Mouse (Mus musculus): Measurements from ENCODE around the gene Gpr4. TPM values are rescaled to one million over a fixed set of nuclear protein-coding genes. Genes with fewer than 3 reads are reported as not detected.

Gpr4 gene
- total and polyA plus RNA-seq, 3 experiments, result 0.04 to 0.31 TPM; not detected in 1

GRCm38 (mm10) chr7:19210010-19210409 lies 2.3 kb upstream of the Gpr4 start:
- no peaks in the 10 kb centered on the region for H3K79me2 ChIP-seq (replicated peaks; ENCODE audit: control insufficient read depth, extremely low read depth, insufficient read depth, poor library complexity, severe bottlenecking)
- dilution Hi-C loops (cut with MboI; ENCODE audit: extremely low pct_ligation_motif_present, extremely low pct_unique_long_range_greater_than_20kb, low sequenced_read_pairs) (no loop called here), in situ Hi-C loops (cut with MboI; ENCODE audit: low pct_ligation_motif_present, low pct_unique_long_range_greater_than_20kb, low sequenced_read_pairs) (no loop called here)
- no peak for DNase-seq (ENCODE audit: extremely low read depth)
- peaks cover 16 to 28% of the 10 kb centered on the region in 2 experiments for H3K36me3 ChIP-seq (replicated peaks in 1 of 2; ENCODE audit: control insufficient read depth in 1 of 2, insufficient read depth in 1 of 2, low read length in 1 of 2)
- H3K4me1 ChIP-seq (ENCODE audit: control insufficient read depth in 1 of 2, insufficient read depth in 2 of 2), result peaks cover 3% of the 10 kb centered on the region in 2 experiments; a peak in 2 of 4 replicates
- TF ChIP-seq CHD1 (IDR thresholded peaks at IDR 0.05; ENCODE audit: low read depth, low read length) (no peak), ZC3H11A (IDR thresholded peaks at IDR 0.05; ENCODE audit: low read depth, low read length) (no peak), CTCF (conservative IDR thresholded peaks at IDR 0.05 in 1 of 2, IDR thresholded peaks at IDR 0.05 in 1 of 2; ENCODE audit: low read depth in 2 of 2, low read length in 2 of 2) (peak; percentile 45 to 55), MYC (IDR thresholded peaks at IDR 0.05; ENCODE audit: low read depth, low read length) (no peak)
- no peak overlapping the region for H3K4me2 ChIP-seq (ENCODE audit: insufficient read depth, low read depth, poor library complexity, severe bottlenecking)
- no peak overlapping the region for H3K9ac ChIP-seq (ENCODE audit: insufficient read depth, low read depth)
- no peaks in the 10 kb centered on the region for H3K27me3 ChIP-seq (replicated peaks)
- peaks cover 8% of the 10 kb centered on the region for H3K9me3 ChIP-seq (replicated peaks; ENCODE audit: low read length)
- H3K27ac ChIP-seq (ENCODE audit: insufficient read depth, low read depth), result no peak overlapping the region
- H3K4me3 ChIP-seq (replicated peaks in 1 of 3; ENCODE audit: low read depth in 2 of 3, low read length in 2 of 3, poor library complexity in 1 of 3), result no peak overlapping the region

GRCm38 (mm10) chr7:19211041-19211675 lies 1.2 kb upstream of the Gpr4 start:
- TF ChIP-seq POLR2A (IDR thresholded peaks at IDR 0.05; ENCODE audit: low read depth, low read length) (no peak), ZMIZ1 (IDR thresholded peaks at IDR 0.05; ENCODE audit: low read depth, low read length) (no peak)
- H3K4me3 ChIP-seq (replicated peaks in 1 of 3; ENCODE audit: low read depth in 2 of 3, low read length in 2 of 3, poor library complexity in 1 of 3), result no peak overlapping the region
- H3K27ac ChIP-seq (ENCODE audit: insufficient read depth, low read depth), result no peak overlapping the region
- no peaks in the 10 kb centered on the region for H3K27me3 ChIP-seq (replicated peaks)
- DNase-seq (ENCODE audit: extremely low read depth), result no peak
- H3K4me1 ChIP-seq (ENCODE audit: control insufficient read depth in 1 of 2, insufficient read depth in 2 of 2), result peaks cover 3% of the 10 kb centered on the region in 2 experiments; a peak in 2 of 4 replicates
- H3K79me2 ChIP-seq (replicated peaks; ENCODE audit: control insufficient read depth, extremely low read depth, insufficient read depth, poor library complexity, severe bottlenecking), result no peaks in the 10 kb centered on the region
- peaks cover 7 to 17% of the 10 kb centered on the region in 2 experiments for H3K36me3 ChIP-seq (replicated peaks in 1 of 2; ENCODE audit: control insufficient read depth in 1 of 2, insufficient read depth in 1 of 2, low read length in 1 of 2)
- H3K9ac ChIP-seq (ENCODE audit: insufficient read depth, low read depth), result no peak overlapping the region
- peaks cover 8% of the 10 kb centered on the region for H3K9me3 ChIP-seq (replicated peaks; ENCODE audit: low read length)
- in situ Hi-C loops (cut with MboI; ENCODE audit: low pct_ligation_motif_present, low pct_unique_long_range_greater_than_20kb, low sequenced_read_pairs), result no loop called here
- dilution Hi-C loops (cut with MboI; ENCODE audit: extremely low pct_ligation_motif_present, extremely low pct_unique_long_range_greater_than_20kb, low sequenced_read_pairs), result no loop called here
- no peak overlapping the region for H3K4me2 ChIP-seq (ENCODE audit: insufficient read depth, low read depth, poor library complexity, severe bottlenecking)

GRCm38 (mm10) chr7:19213385-19213784 lies 1.0 kb downstream of the Gpr4 start:
- Histone ChIP-seq H3K27me3 (replicated peaks) (no peaks in the 10 kb centered on the region), H3K27ac (ENCODE audit: insufficient read depth, low read depth) (no peak overlapping the region), H3K9ac (ENCODE audit: insufficient read depth, low read depth) (no peak overlapping the region), H3K79me2 (replicated peaks; ENCODE audit: control insufficient read depth, extremely low read depth, insufficient read depth, poor library complexity, severe bottlenecking) (no peaks in the 10 kb centered on the region), H3K4me2 (ENCODE audit: insufficient read depth, low read depth, poor library complexity, severe bottlenecking) (no peak overlapping the region), H3K36me3 (replicated peaks in 1 of 2; ENCODE audit: control insufficient read depth in 1 of 2, insufficient read depth in 1 of 2, low read length in 1 of 2) (peaks cover 0 to 2% of the 10 kb centered on the region in 2 experiments), H3K4me1 (ENCODE audit: control insufficient read depth in 1 of 2, insufficient read depth in 2 of 2) (peaks cover 1 to 18% of the 10 kb centered on the region in 2 experiments; a peak in 2 of 4 replicates), H3K9me3 (replicated peaks; ENCODE audit: low read length) (peaks cover 8% of the 10 kb centered on the region), H3K4me3 (replicated peaks in 1 of 3; ENCODE audit: low read depth in 2 of 3, low read length in 2 of 3, poor library complexity in 1 of 3) (no peak overlapping the region)
- in situ Hi-C loops (cut with MboI; ENCODE audit: low pct_ligation_motif_present, low pct_unique_long_range_greater_than_20kb, low sequenced_read_pairs) (no loop called here), dilution Hi-C loops (cut with MboI; ENCODE audit: extremely low pct_ligation_motif_present, extremely low pct_unique_long_range_greater_than_20kb, low sequenced_read_pairs) (no loop called here)
- DNase-seq (ENCODE audit: extremely low read depth), result no peak
- TF ChIP-seq NRF1 (IDR thresholded peaks at IDR 0.05; ENCODE audit: low read depth, low read length) (no peak), JUND (conservative IDR thresholded peaks at IDR 0.05; ENCODE audit: low read depth, low read length) (no peak), ZC3H11A (IDR thresholded peaks at IDR 0.05; ENCODE audit: low read depth, low read length) (no peak), ZMIZ1 (IDR thresholded peaks at IDR 0.05; ENCODE audit: low read depth, low read length) (no peak), NELFE (IDR thresholded peaks at IDR 0.05; ENCODE audit: low read depth, low read length) (no peak), ETS1 (conservative IDR thresholded peaks at IDR 0.05; ENCODE audit: low read depth, low read length) (no peak), PAX5 (IDR thresholded peaks at IDR 0.05; ENCODE audit: low read length) (no peak), IRF4 (IDR thresholded peaks at IDR 0.05; ENCODE audit: low read depth, low read length) (no peak), POLR2A (IDR thresholded peaks at IDR 0.05; ENCODE audit: low read depth, low read length) (no peak), MAZ (IDR thresholded peaks at IDR 0.05; ENCODE audit: low read depth, low read length) (no peak), SMC3 (IDR thresholded peaks at IDR 0.05; ENCODE audit: low read depth, low read length) (no peak)

Measured in CH12.LX (cell line).